Mouse (Mus musculus) embryonic facial prominence, embryonic 11.5 days (tissue): ENCODE measurements around the gene Rnf40. TPM values are rescaled to one million over a fixed set of nuclear protein-coding genes. Genes with fewer than 3 reads are reported as not detected.

Source experiments
- ATAC-seq: fragments of 200-750 bp; cut with Nextera tagmentation; replicated peaks from 2 replicates; pipeline ENCODE4 v1.8.0; 2017; ENCODE audit warnings: low read depth; ENCODE audit not compliant: insufficient number of reproducible peaks, low FRiP score, low TSS enrichment
- DNase-seq: peaks from one replicate; pipeline ENCODE4 v3.0.0-alpha.2; 2015; ENCODE audit warnings: low spot score
- H3K27ac ChIP-seq: fragments of 300-500 bp; sonication (generic); replicated peaks from 2 replicates; pipeline ENCODE4 v1.5.1; 2014; ENCODE audit warnings: mild to moderate bottlenecking, low read depth, low read length, control low read depth
- H3K27me3 ChIP-seq: fragments of 300-500 bp; sonication (generic); 2 replicates; pipeline ENCODE4 v1.6.1; 2014; ENCODE audit warnings: mild to moderate bottlenecking, low read length, moderate library complexity, mixed read lengths; ENCODE audit not compliant: control insufficient read depth, insufficient read depth
- H3K36me3 ChIP-seq: fragments of 300-500 bp; sonication (generic); replicated peaks from 2 replicates; pipeline ENCODE4 v1.6.1; 2014; ENCODE audit warnings: low read depth, mild to moderate bottlenecking, low read length, moderate library complexity, mixed read lengths; ENCODE audit not compliant: control insufficient read depth, insufficient read depth
- H3K4me1 ChIP-seq: fragments of 300-500 bp; sonication (generic); 2 replicates; pipeline ENCODE4 v1.6.1; 2014; ENCODE audit warnings: low read length, mixed read lengths; ENCODE audit not compliant: control insufficient read depth, insufficient read depth
- H3K4me2 ChIP-seq: fragments of 300-500 bp; sonication (generic); 2 replicates; pipeline ENCODE4 v1.6.1; 2014; ENCODE audit warnings: low read depth, mild to moderate bottlenecking, control low read depth, low read length, moderate library complexity
- H3K4me3 ChIP-seq: fragments of 300-500 bp; sonication (generic); 2 replicates; pipeline ENCODE4 v1.5.1; 2014; ENCODE audit warnings: low read depth, low read length, control low read depth
- H3K9ac ChIP-seq: fragments of 300-500 bp; sonication (generic); replicated peaks from 2 replicates; pipeline ENCODE4 v1.6.1; 2014; ENCODE audit warnings: mild to moderate bottlenecking, control low read depth, low read length
- H3K9me3 ChIP-seq: fragments of 300-500 bp; sonication (generic); replicated peaks from 2 replicates; pipeline ENCODE4 v1.6.1; 2016; ENCODE audit warnings: mild to moderate bottlenecking, low read length, inconsistent platforms, mixed read lengths; ENCODE audit not compliant: control insufficient read depth
- WGBS: fragments of 180-500 bp; shearing (Covaris S2); extraction: QIAGEN DNeasy Blood & Tissue Kit; methylation state at CpG from one replicate; pipeline ENCODE4 v1.1.7; 2014; 5-methylcytosine and 5-hydroxymethylcytosine counted together
- polyA plus RNA-seq: library from polyadenylated mRNA; unstranded; fragments of >200 nt; fragmentation: Nextera tagmentation; extraction: Ambion mirVana; gene quantifications from 2 replicates; pipeline ENCODE4 v1.2.1, GENCODE M21; 2014

Rnf40 gene
- 31.7 and 31.8 TPM in 2 replicates for polyA plus RNA-seq

GRCm38 (mm10) chr7:127588011-127588871 lies at the start of gene Rnf40, which contains the start of gene Ccdc189:
Rnf40 (plus strand) TSS chr7:127588767.
Ccdc189 (minus strand) TSS chr7:127588595.
- peak within 1 kb of the TSS; percentile 77 for H3K9ac ChIP-seq
- WGBS: under 1% methylated on average over 50 of the region's 50 CpGs
- peak within 1 kb of the TSS; percentile 83 for H3K4me2 ChIP-seq
- no peaks in the 10 kb centered on the region for H3K9me3 ChIP-seq
- H3K4me3 ChIP-seq: peak within 1 kb of the TSS; percentile 86
- DNase-seq (peak; percentile 99), ATAC-seq (peak; percentile 95)
- peaks cover 12% of the 10 kb centered on the region for H3K36me3 ChIP-seq
- no peaks in the 10 kb centered on the region for H3K4me1 ChIP-seq
- peak within 1 kb of the TSS; percentile 62 for H3K27ac ChIP-seq
- no peaks in the 10 kb centered on the region for H3K27me3 ChIP-seq

- no peak for DNase-seq
- Histone ChIP-seq H3K4me2 (no peak overlapping the region), H3K4me1 (no peaks in the 10 kb centered on the region), H3K27ac (no peak overlapping the region), H3K9ac (no peak overlapping the region), H3K27me3 (no peaks in the 10 kb centered on the region), H3K36me3 (peaks cover 41% of the 10 kb centered on the region), H3K9me3 (no peaks in the 10 kb centered on the region), H3K4me3 (no peak overlapping the region)
- no peak for ATAC-seq
- 96% methylated on average over 3 of the region's 3 CpGs for WGBS
Measured at GRCm38 (mm10) chr7:127541671-127542070, 46.9 kb upstream of the Rnf40 start.

GRCm38 (mm10) chr7:127549116-127549835 lies 39.3 kb upstream of the Rnf40 start:
- no peak for DNase-seq
- 92% methylated on average over 15 of the region's 15 CpGs for WGBS
- H3K9ac ChIP-seq: no peak overlapping the region
- no peak for ATAC-seq
- H3K4me2 ChIP-seq: no peak overlapping the region
- no peak overlapping the region for H3K4me3 ChIP-seq
- H3K4me1 ChIP-seq: no peaks in the 10 kb centered on the region
- no peaks in the 10 kb centered on the region for H3K9me3 ChIP-seq
- peaks cover 27% of the 10 kb centered on the region for H3K36me3 ChIP-seq
- no peaks in the 10 kb centered on the region for H3K27me3 ChIP-seq
- H3K27ac ChIP-seq: no peak overlapping the region

- H3K36me3 ChIP-seq: peaks cover 25% of the 10 kb centered on the region
- no peak overlapping the region for H3K9ac ChIP-seq
- no peaks in the 10 kb centered on the region for H3K4me1 ChIP-seq
- no peak overlapping the region for H3K4me3 ChIP-seq
- 94% methylated on average over 8 of the region's 8 CpGs for WGBS
- no peak overlapping the region for H3K27ac ChIP-seq
- H3K27me3 ChIP-seq: no peaks in the 10 kb centered on the region
- H3K9me3 ChIP-seq: no peaks in the 10 kb centered on the region
- no peak overlapping the region for H3K4me2 ChIP-seq
- ATAC-seq (no peak), DNase-seq (no peak)
Measured at GRCm38 (mm10) chr7:127551558-127551957, 37.0 kb upstream of the Rnf40 start.

- H3K4me3 ChIP-seq: no peak overlapping the region
- WGBS: 93% methylated on average over 11 of the region's 11 CpGs
- H3K36me3 ChIP-seq: peaks cover 24% of the 10 kb centered on the region
- H3K27me3 ChIP-seq: no peaks in the 10 kb centered on the region
- no peak overlapping the region for H3K9ac ChIP-seq
- no peak overlapping the region for H3K4me2 ChIP-seq
- H3K27ac ChIP-seq: no peak overlapping the region
- ATAC-seq (0 out of 2 replicates have a peak, but pooled peaks have one; percentile 40), DNase-seq (no peak)
- H3K4me1 ChIP-seq: no peaks in the 10 kb centered on the region
- no peaks in the 10 kb centered on the region for H3K9me3 ChIP-seq
Measured at GRCm38 (mm10) chr7:127560580-127560979, 28.0 kb upstream of the Rnf40 start.

GRCm38 (mm10) chr7:127561340-127561858 lies 27.2 kb upstream of the Rnf40 start, which contains the start of gene Tmem265:
Tmem265 (plus strand) TSS chr7:127561390.
- peaks cover 24% of the 10 kb centered on the region for H3K36me3 ChIP-seq
- no peak within 1 kb of the TSS for H3K27ac ChIP-seq
- no peak within 1 kb of the TSS for H3K4me3 ChIP-seq
- H3K4me1 ChIP-seq: no peaks in the 10 kb centered on the region
- DNase-seq: no peak
- no peaks in the 10 kb centered on the region for H3K27me3 ChIP-seq
- WGBS: 91% methylated on average over 5 of the region's 5 CpGs
- no peak within 1 kb of the TSS for H3K4me2 ChIP-seq
- ATAC-seq: no peak
- no peak within 1 kb of the TSS for H3K9ac ChIP-seq
- no peaks in the 10 kb centered on the region for H3K9me3 ChIP-seq

GRCm38 (mm10) chr7:127564381-127565150 lies 24.0 kb upstream of the Rnf40 start:
- 89% methylated on average over 6 of the region's 6 CpGs for WGBS
- peaks cover 9% of the 10 kb centered on the region for H3K36me3 ChIP-seq
- no peak for ATAC-seq

More at GRCm38 (mm10) chr7:127564381-127565150, 24.0 kb upstream of the Rnf40 start:
- no peak overlapping the region for H3K4me2 ChIP-seq
- no peak overlapping the region for H3K9ac ChIP-seq
- no peak overlapping the region for H3K4me3 ChIP-seq
- H3K27ac ChIP-seq: no peak overlapping the region
- H3K4me1 ChIP-seq: no peaks in the 10 kb centered on the region
- no peaks in the 10 kb centered on the region for H3K9me3 ChIP-seq
- DNase-seq: no peak
- no peaks in the 10 kb centered on the region for H3K27me3 ChIP-seq
